Mouse (Mus musculus): ENCODE results near the gene Helz2.
A peak's percentile ranks its signal among the peaks of the same experiment; 100 is the strongest.
"Not testable (repeated sequence)": the region's sequence is repeated elsewhere in the genome, so short reads cannot be mapped to it uniquely, and the experiment has no call there.

The Helz2 gene

GRCm38 (mm10) chr2:181201606-181202005, 40.2 kb downstream of the Helz2 start:
- no peak for DNase-seq (ENCODE audit: low read depth in 2 of 2, low spot score in 2 of 2)

- no peak for DNase-seq (ENCODE audit: low read depth in 2 of 2, low spot score in 2 of 2)
These were observed 45.1 kb downstream of the Helz2 start for GRCm38 (mm10) chr2:181196628-181197300.

- no peak for DNase-seq (ENCODE audit: low read depth in 2 of 2, low spot score in 2 of 2)
These were observed 48.8 kb downstream of the Helz2 start for GRCm38 (mm10) chr2:181193044-181193443.

GRCm38 (mm10) chr2:181191936-181192335, 49.9 kb downstream of the Helz2 start:
- DNase-seq (ENCODE audit: low read depth in 2 of 2, low spot score in 2 of 2): no peak

- not testable (repeated sequence) for DNase-seq (ENCODE audit: low read depth in 2 of 2, low spot score in 2 of 2)
These were observed 50.4 kb downstream of the Helz2 start for GRCm38 (mm10) chr2:181191385-181191784.

GRCm38 (mm10) chr2:181189321-181189720, 52.5 kb downstream of the Helz2 start:
- no peak for DNase-seq (ENCODE audit: low read depth in 2 of 2, low spot score in 2 of 2)

- peak; percentile 3 to 4 for DNase-seq (ENCODE audit: low read depth in 2 of 2, low spot score in 2 of 2)
These were observed 53.1 kb downstream of the Helz2 start for GRCm38 (mm10) chr2:181188681-181189080.

- DNase-seq (ENCODE audit: low read depth in 2 of 2, low spot score in 2 of 2): peak; percentile 96 to 97
These were observed 54.5 kb downstream of the Helz2 start, which contains the start of gene Ppdpf for GRCm38 (mm10) chr2:181187121-181188000. Gene Ppdpf (plus strand): TSS chr2:181187247.

GRCm38 (mm10) chr2:181186635-181187034, 55.2 kb downstream of the Helz2 start:
- DNase-seq (ENCODE audit: low read depth in 2 of 2, low spot score in 2 of 2): peak; percentile 80 to 88

- DNase-seq (ENCODE audit: low read depth in 2 of 2, low spot score in 2 of 2): no peak
These were observed 60.9 kb downstream of the Helz2 start for GRCm38 (mm10) chr2:181180898-181181297.

GRCm38 (mm10) chr2:181178471-181178870, 63.4 kb downstream of the Helz2 start:
- DNase-seq (ENCODE audit: low read depth in 2 of 2, low spot score in 2 of 2): no peak

GRCm38 (mm10) chr2:181178015-181178414, 63.8 kb downstream of the Helz2 start:
- DNase-seq (ENCODE audit: low read depth in 2 of 2, low spot score in 2 of 2): no peak

Data from CD8-positive naive resting alpha-beta T cell, adult 2 months (primary cell).